Mouse (Mus musculus): Measurements from ENCODE around the gene Cenpp. TPM values are rescaled to one million over a fixed set of nuclear protein-coding genes. Genes with fewer than 3 reads are reported as not detected.
A peak's percentile ranks its signal among the peaks of the same experiment; 100 is the strongest.

The Cenpp gene
- polyA plus RNA-seq, 1 experiment from 2014 or later: 7.0 TPM

GRCm38 (mm10) chr13:49430529-49430928 lies 222.1 kb downstream of the Cenpp start:
- 88% methylated on average over 4 of the region's 4 CpGs for WGBS
- no peak for ATAC-seq (ENCODE audit: low FRiP score)
- no peak overlapping the region for H3K4me2 ChIP-seq

GRCm38 (mm10) chr13:49428042-49428675 lies 224.4 kb downstream of the Cenpp start:
- peaks cover 18% of the 10 kb centered on the region for H3K36me3 ChIP-seq
- ATAC-seq (ENCODE audit: low FRiP score): no peak
- H3K27me3 ChIP-seq: no peaks in the 10 kb centered on the region
- 0 out of 2 replicates have a peak overlapping the region, but pooled peaks have one; percentile 35 for H3K27ac ChIP-seq
- H3K9ac ChIP-seq: no peak overlapping the region
- no peaks in the 10 kb centered on the region for H3K9me3 ChIP-seq
- 100% methylated on average over 1 of the region's 1 CpGs for WGBS
- no peak overlapping the region for H3K4me3 ChIP-seq
- H3K4me1 ChIP-seq (replicated peaks): peaks cover 29% of the 10 kb centered on the region
- H3K4me2 ChIP-seq: no peak overlapping the region

More at GRCm38 (mm10) chr13:49430529-49430928, 222.1 kb downstream of the Cenpp start:
- peaks cover 15% of the 10 kb centered on the region for H3K4me1 ChIP-seq (replicated peaks)
- no peak overlapping the region for H3K4me3 ChIP-seq
- peaks cover 37% of the 10 kb centered on the region for H3K36me3 ChIP-seq
- H3K9me3 ChIP-seq: no peaks in the 10 kb centered on the region
- no peaks in the 10 kb centered on the region for H3K27me3 ChIP-seq
- H3K27ac ChIP-seq: no peak overlapping the region
- H3K9ac ChIP-seq: no peak overlapping the region

- WGBS: 84% methylated on average over 3 of the region's 3 CpGs
- no peak overlapping the region for H3K9ac ChIP-seq
- no peaks in the 10 kb centered on the region for H3K27me3 ChIP-seq
- no peak overlapping the region for H3K4me2 ChIP-seq
- H3K4me3 ChIP-seq: no peak overlapping the region
- H3K9me3 ChIP-seq: no peaks in the 10 kb centered on the region
- H3K27ac ChIP-seq: no peak overlapping the region
- H3K4me1 ChIP-seq (replicated peaks): peaks cover 43% of the 10 kb centered on the region
- H3K36me3 ChIP-seq: peaks cover 5% of the 10 kb centered on the region
- ATAC-seq (ENCODE audit: low FRiP score): no peak
Observed at GRCm38 (mm10) chr13:49426736-49427135, 225.8 kb downstream of the Cenpp start.

DNA sequence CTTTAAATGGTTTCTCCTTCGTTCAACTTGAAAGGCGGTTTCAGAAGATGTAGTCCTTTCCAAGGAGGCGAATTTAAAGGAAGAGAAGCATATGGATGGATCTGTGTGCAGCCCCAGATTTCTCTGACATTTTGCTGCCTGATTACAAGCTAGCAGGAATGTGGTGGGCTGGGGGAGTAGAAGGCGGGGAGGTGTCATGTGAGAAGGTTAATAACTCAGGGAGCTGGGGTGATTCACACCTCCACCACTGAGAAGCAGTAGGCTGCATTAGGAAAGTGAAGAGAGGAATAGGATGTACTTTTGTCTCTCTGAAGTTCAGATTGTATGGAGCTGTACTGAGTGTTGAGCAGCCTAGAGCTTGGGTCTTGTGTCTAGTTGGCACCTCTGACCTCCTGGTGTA lies 230.6 kb downstream of the Cenpp start:
- H3K9ac ChIP-seq: peak overlapping the region; percentile 93
- H3K4me3 ChIP-seq: peak overlapping the region; percentile 92
- H3K4me1 ChIP-seq (replicated peaks): peaks cover 43% of the 10 kb centered on the region
- no peak for ATAC-seq (ENCODE audit: low FRiP score)
- no peak overlapping the region for H3K27ac ChIP-seq
- H3K4me2 ChIP-seq: peak overlapping the region; percentile 99
- WGBS: 38% methylated on average over 4 of the region's 4 CpGs
- H3K9me3 ChIP-seq: no peaks in the 10 kb centered on the region
- no peaks in the 10 kb centered on the region for H3K27me3 ChIP-seq
- no peaks in the 10 kb centered on the region for H3K36me3 ChIP-seq

DNA sequence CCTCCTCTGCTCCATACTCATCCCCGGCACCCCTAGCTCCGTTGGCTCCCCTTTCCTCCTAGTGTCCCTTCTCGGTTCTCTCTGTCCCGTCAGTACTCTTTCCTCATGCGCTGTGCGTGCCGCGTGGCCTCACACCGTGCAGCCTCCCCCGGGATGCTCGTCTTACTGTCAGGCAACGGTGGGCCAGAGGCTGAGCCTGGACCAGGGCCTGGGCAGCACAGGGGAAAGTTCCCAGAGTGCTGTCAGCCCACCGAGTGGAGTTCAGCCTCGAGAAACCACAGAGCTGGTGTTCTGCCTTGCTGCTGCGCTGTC lies 231.0 kb downstream of the Cenpp start:
- Histone ChIP-seq H3K4me2 (peak overlapping the region; percentile 99), H3K9me3 (no peaks in the 10 kb centered on the region), H3K36me3 (no peaks in the 10 kb centered on the region), H3K4me3 (peak overlapping the region; percentile 92), H3K9ac (peak overlapping the region; percentile 93), H3K27me3 (no peaks in the 10 kb centered on the region), H3K27ac (peak overlapping the region; percentile 91), H3K4me1 (replicated peaks) (peaks cover 39% of the 10 kb centered on the region)
- no peak for ATAC-seq (ENCODE audit: low FRiP score)
- WGBS: under 1% methylated on average over 15 of the region's 15 CpGs

- H3K9ac ChIP-seq: peak within 1 kb of the TSS; percentile 93
- under 1% methylated on average over 67 of the region's 69 CpGs for WGBS
- peak within 1 kb of the TSS; percentile 92 for H3K4me3 ChIP-seq
- ATAC-seq (ENCODE audit: low FRiP score): peak; percentile 98
- H3K4me1 ChIP-seq (replicated peaks): peaks cover 39% of the 10 kb centered on the region
- H3K4me2 ChIP-seq: peak within 1 kb of the TSS; percentile 99
- H3K36me3 ChIP-seq: no peaks in the 10 kb centered on the region
- H3K9me3 ChIP-seq: no peaks in the 10 kb centered on the region
- 0 out of 2 replicates have a peak, but pooled peaks cover 2% of the 10 kb centered on the region for H3K27me3 ChIP-seq
- peak within 1 kb of the TSS; percentile 91 for H3K27ac ChIP-seq
Observed at GRCm38 (mm10) chr13:49420754-49421605, 231.6 kb downstream of the Cenpp start, which contains the start of gene Ippk. Gene Ippk, plus strand, starts transcription at chr13:49421249.

Other genes with a start within 250 kb of the Cenpp start
- 14.0 and 15.0 TPM in 2 replicates for gene Ippk, start 231.5 kb downstream of the Cenpp start, polyA plus RNA-seq (2015; fragmentation: Nextera tagmentation; extraction: Ambion mirVana)
- gene Tes3-ps, start 159.5 kb downstream of the Cenpp start, polyA plus RNA-seq (2015; fragmentation: Nextera tagmentation; extraction: Ambion mirVana): 0.45 and 0.60 TPM in 2 replicates
- gene Ecm2, start 148.0 kb downstream of the Cenpp start, polyA plus RNA-seq (2015; fragmentation: Nextera tagmentation; extraction: Ambion mirVana): 2.3 and 2.5 TPM in 2 replicates
- gene Aspn, start 108.3 kb downstream of the Cenpp start, polyA plus RNA-seq (2015; fragmentation: Nextera tagmentation; extraction: Ambion mirVana): 0.57 and 1.9 TPM in 2 replicates
- gene Omd, start 70.3 kb downstream of the Cenpp start, polyA plus RNA-seq (2015; fragmentation: Nextera tagmentation; extraction: Ambion mirVana): 0.26 and 0.45 TPM in 2 replicates
- gene Ogn, start 44.7 kb downstream of the Cenpp start, polyA plus RNA-seq (2015; fragmentation: Nextera tagmentation; extraction: Ambion mirVana): 8.1 and 14.9 TPM in 2 replicates
- 22.6 and 22.9 TPM in 2 replicates for gene Nol8, start 293 bp upstream of the Cenpp start, polyA plus RNA-seq (2015; fragmentation: Nextera tagmentation; extraction: Ambion mirVana)
- gene Iars, start 29.3 kb upstream of the Cenpp start, polyA plus RNA-seq (2015; fragmentation: Nextera tagmentation; extraction: Ambion mirVana): 53.3 and 54.9 TPM in 2 replicates
- not detected in 2 replicates for gene Gm30302, start 146.2 kb upstream of the Cenpp start, polyA plus RNA-seq (2015; fragmentation: Nextera tagmentation; extraction: Ambion mirVana)

All from hindbrain, embryonic 13.5 days (tissue).